Mouse (Mus musculus): ENCODE data around the gene Hpd.
"Not testable (repeated sequence)": the region's sequence is repeated elsewhere in the genome, so short reads cannot be mapped to it uniquely, and the experiment has no call there.

Gene Hpd

DNA sequence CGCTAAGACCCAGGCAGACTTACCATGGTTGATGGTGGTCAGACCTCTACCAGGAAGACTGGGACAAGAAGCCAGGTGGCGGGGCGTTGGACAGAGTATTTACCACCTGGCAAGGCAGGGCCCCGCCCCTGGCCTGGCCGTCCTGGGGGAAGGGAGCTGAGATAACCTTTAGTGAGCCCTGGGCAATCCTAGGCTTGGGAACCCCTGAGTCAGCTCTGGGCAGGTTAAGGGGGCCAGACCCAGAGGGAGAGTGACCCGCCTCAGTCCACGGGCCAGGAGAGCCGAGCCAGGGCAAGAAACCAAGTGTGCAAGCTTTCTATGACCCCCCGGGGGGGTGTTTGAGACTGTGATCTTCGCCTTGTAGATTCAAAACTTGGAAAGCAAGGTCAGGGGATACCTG lies at the start of gene Hpd:
Gene Hpd (minus strand): TSS at position 77 of the 400 bp plus-strand sequence.
- no peak for DNase-seq (ENCODE audit: low read depth, low spot score)

DNA sequence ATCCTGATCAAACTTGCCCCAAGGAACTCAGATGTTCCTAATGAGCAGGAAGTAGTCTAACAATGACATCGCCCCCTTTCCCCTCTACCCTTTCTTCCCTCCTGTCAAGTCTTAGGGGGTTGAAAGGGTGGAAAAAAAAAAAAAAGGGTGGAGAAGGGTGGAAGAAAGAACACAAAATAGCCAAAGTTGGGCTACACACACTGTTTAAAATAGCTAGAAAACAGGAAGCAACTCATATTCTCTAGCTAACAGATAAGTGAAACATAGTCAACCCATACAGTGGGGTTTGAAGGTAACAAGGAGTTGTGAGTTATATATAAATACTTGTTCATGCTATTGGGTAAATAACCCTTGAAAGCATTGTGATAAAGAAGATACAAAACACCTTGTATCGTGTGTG lies 49.7 kb upstream of the Hpd start:
- DNase-seq (ENCODE audit: low read depth, low spot score), result no peak

DNA sequence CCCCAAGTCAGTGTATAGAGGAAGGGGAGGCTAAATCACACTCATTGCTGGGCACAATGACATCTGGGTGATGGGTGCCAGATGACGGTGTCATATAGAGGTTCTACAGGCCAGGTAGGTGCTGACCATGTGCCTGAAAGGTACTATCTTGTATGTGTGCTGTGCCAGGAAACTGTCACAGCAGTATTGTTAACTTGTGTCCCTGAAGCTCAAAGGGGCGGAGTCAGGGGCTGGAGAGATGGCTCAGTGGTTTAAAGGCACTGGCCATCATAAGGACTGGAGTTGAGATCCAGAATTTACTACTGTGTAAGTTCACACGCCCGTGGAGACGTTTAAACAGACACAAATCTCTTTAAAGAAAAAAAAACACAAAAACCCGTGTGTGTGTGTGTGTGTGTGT lies 46.8 kb upstream of the Hpd start:
- no peak for DNase-seq (ENCODE audit: low read depth, low spot score)

DNA sequence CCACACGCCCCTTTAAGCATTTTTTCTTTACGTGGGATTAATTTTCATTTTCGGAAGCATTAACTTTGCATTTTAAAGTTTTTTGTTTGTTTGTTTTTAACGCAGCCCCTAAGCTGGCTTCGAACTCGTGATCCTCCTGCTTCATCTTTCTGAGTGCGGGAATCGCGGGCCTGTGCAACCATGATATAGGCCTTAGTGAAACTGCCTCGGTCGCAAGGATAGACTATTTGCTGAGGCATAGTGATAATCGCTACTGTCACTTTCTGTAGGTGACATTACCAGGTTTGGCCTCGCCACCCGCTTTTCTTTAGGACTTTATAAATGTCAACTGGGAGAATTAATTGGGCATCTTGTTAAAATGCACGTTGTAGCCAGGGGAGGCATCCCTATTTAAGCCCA lies 46.0 kb upstream of the Hpd start:
- DNase-seq (ENCODE audit: low read depth, low spot score), result no peak

DNA sequence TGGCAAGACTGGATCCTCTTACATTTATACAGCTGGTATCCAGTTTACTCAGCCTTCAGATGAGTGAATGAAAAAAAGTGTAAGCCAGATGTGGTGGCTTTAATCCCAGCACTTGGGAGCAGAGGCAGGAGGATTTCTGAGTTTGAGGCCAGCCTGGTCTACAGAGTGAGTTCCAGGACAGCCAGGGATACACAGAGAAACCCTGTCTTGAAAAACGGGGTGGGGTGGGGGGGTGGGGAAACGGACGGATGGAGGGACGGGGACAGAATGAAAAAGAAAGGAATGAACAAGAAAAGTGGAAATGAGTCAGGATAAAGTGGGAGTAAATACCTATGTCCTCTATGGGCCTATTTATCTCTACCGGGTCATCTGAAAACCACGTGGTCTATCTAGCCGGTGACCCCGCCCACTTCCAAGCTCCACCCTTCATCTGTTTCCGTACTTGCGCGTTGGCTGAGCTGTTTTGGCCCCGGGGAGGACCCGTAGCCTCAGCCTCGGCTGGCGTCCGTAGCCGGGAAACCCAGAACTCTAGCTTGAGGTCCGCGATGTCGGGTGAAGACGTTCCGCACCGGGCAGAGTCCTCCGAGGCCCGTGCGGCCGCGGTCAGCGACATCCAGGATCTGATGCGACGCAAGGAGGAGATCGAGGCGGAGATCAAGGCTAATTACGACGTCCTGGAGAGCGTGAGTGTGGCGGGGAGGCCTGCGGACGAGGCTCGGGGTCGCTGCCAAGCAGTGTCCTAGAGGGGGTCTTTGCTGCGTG lies 45.4 kb upstream of the Hpd start:
- peak; percentile 91 for DNase-seq (ENCODE audit: low read depth, low spot score)

DNA sequence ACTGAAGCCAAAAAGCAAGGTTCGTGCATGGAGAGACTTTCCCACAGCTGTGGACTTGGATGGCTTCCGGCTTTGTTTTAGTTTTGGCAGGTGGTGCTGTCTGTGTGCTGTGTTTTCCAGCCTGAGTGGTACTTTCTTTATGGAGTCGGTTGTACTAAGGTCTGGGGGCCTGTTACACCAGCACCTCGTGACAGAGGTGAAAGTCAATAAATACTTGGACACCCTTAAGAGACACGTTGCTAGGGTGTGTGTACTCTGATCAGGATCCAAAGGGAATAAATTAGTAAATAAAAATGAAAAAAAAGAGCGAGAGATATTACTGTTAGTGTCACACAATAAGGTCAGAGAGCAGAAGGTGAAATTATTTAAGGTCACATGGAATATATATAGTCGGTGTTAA lies 44.3 kb upstream of the Hpd start:
- DNase-seq (ENCODE audit: low read depth, low spot score), result no peak

DNA sequence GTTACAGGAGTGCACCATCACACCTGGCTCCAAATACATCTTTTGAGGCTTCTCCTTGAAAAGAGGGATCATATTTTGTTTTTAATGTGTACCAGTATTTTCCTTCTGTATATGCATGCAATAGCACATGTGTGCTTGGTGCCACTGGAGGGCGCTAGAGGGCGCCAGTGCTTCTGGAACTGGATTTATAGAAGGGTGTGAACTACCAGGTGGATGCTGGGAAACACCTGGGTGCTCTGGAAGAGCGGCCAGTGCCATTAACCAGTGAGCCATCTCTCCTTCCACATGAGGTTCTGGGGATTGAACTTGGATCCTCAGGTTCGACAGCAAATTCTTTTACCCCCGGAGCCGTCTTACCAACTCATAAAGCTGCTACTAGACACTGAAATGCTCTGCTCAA lies 41.3 kb upstream of the Hpd start:
- not testable (repeated sequence) for DNase-seq (ENCODE audit: low read depth, low spot score)

DNA sequence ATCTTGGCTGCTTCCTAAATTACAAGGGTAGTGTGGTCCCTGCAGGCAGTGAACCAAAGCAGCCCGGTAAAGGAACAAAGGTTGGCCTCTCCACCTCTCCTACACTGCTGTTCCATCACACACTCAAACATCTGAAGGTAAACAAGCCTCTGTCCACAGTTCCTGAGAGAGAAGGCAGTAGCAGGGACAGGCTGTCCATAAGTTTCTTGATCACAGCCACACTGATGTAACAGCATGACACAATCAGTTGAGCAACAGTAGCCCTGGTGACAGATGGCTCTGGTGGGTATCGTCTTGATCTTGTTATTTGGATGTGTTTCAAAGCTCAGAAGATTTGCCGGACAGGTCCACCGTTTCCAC lies 40.5 kb upstream of the Hpd start:
- DNase-seq (ENCODE audit: low read depth, low spot score), result no peak

DNA sequence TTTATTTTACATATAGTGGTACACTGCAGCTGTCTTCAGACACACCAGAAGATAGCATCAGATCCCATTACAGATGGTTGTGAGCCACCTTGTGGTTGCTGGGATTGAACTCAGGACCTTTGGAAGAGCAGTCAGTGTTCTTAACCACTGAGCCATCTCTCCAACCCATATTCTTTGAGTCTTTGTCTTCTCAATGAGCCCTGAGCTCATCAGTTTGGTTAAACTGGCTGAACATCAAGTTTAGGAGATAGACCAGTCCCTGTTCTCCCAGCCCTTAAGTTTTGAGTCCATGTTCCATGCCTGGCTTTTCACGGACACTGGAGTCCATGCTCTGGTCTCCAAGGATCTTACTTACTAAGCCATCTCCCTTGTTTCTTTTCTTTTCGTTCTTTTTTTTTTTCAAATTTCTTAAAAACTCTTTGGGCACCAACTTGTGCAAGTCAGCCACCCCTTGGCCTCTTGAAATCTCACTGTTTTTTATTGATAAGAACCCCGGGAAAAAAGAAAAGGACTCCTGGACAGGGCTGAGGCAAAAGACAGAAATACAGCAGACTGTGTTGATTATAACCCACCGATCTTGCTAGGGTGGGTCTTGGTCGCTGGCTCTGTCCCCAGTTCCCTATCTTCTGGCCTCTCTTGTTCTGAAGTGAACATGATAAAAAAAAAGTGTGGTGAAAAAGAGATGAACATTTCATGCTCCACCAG lies 40.0 kb upstream of the Hpd start:
- DNase-seq (ENCODE audit: low read depth, low spot score), result not testable (repeated sequence)

DNA sequence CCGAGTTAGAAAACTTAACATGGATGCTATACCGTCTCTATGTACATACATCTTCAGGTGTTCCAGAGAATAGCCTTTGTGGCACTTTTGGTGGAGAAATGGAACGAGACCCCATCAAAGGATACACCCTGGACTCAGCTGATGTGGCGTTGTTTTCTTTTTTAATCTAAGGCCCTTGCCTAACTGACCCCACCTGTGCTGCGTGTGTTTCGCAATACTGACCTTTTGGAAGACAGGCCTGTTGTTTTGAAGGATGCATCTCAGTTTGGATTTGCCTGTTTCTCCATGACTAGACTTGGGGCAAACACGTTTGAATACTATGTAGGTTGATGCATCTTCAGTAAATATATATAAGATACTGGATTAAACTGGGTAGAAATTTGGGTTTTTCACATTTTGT lies 21.1 kb upstream of the Hpd start:
- not testable (repeated sequence) for DNase-seq (ENCODE audit: low read depth, low spot score)

DNA sequence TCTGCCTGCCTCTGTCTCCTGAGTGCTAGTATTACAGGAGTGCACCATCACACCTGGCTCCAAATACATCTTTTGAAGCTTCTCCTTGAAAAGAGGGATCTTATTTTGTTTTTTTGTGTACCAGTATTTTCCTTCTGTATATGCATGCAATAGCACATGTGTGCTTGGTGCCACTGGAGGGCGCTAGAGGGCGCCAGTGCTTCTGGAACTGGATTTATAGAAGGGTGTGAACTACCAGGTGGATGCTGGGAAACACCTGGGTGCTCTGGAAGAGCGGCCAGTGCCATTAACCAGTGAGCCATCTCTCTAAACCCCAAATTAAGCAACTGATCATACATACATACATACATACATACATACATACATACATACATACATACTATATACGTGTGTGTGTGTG lies 20.2 kb upstream of the Hpd start:
- DNase-seq (ENCODE audit: low read depth, low spot score), result not testable (repeated sequence)

DNA sequence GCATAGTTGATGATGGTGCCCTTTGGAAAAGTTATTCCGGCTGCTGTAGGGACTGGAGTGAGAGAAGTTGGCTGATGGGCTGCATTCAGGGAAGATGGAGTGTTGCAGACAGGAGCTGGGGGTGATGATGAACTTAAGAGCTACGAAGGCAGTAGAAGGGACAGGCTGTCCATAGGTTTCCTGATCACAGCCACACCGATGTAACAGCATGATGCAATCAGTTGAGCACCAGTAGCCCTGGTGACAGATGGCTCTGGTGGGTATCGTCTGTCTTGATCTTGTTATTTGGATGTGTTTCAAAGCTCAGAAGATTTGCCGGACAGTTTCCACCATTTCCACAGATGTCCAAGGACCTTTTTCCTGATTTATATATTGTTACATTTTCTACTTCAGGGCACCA lies 19.5 kb upstream of the Hpd start:
- DNase-seq (ENCODE audit: low read depth, low spot score), result no peak

DNA sequence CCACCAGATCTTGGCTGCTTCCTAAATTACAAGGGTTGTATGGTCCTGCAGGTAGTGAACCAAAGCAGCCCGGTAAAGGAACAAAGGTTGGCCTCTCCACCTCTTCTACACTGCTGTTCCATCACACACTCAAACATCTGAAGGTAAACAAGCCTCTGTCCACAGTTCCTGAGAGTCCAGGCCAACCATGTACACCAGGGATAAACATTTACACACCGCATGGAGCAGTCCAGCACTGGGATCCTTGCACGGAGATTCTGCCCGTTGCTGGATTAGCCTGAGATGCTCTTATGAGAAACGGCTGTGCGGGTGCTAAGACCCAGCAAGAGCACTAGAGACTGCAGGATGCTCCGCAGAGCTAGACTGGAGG lies 19.0 kb upstream of the Hpd start:
- DNase-seq (ENCODE audit: low read depth, low spot score), result no peak

DNA sequence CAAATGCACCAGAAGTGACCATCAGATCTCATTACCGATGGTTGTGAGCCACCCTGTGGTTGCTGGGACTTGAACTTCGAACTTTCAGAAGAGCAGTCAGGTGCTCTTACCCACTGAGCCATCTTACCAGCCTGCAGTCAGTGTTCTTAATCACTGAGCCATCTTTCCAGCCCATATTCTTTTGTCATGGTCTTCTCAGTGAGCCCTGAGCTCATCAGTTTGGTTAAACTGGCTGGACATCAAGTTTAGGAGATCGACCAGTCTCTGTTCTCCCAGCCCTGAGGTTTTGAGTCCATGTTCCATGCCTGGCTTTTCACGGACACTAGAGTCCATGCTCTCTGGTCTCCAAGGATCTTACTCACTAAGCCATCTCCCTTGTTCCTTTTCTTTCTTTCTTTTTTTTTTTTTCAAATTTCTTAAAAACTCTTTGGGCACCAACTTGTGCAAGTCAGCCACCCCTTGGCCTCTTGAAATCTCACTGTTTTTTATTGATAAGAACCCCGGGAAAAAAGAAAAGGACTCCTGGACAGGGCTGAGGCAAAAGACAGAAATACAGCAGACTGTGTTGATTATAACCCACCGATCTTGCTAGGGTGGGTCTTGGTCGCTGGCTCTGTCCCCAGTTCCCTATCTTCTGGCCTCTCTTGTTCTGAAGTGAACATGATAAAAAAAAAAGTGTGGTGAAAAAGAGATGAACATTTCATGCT lies 18.4 kb upstream of the Hpd start:
- DNase-seq (ENCODE audit: low read depth, low spot score), result not testable (repeated sequence)

DNA sequence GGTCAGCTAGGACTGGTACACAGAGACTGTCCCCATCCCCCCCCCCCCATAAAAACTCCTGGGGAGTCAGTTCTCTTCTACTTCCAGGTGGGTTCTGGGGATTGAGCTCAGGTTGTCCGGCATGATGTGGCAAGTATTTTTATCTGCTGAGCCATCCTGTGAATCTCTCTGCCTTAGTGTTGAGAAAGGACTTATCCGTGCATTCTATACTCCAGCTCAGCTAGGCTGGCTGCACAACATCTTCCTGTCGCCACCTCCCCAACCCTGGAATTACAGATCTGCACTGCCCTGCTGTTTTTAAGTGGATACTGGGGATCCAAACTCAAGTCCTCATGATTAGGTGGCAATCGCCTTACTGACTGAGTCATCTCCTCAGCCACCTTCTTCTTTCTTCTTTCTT lies 16.0 kb upstream of the Hpd start:
- no peak for DNase-seq (ENCODE audit: low read depth, low spot score)

DNA sequence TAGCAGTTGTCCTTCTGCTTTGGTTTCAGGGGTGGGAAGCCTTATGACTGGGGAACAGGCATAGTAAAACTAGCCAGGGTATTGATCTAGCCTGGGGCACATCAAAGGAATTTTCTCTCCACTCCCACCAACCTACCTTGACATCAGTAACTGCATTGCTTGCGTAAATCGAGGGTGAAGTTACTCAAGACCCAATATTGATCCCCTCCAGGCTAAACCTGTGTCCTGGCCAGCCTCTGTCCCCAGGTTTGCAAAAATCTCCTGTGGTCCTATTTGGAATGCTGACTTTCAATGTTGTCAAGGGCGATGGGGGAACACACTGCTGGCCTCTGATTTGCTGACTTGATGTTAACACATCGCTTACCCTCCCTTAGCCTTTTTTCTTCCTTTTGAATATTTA lies 14.2 kb upstream of the Hpd start:
- no peak for DNase-seq (ENCODE audit: low read depth, low spot score)

DNA sequence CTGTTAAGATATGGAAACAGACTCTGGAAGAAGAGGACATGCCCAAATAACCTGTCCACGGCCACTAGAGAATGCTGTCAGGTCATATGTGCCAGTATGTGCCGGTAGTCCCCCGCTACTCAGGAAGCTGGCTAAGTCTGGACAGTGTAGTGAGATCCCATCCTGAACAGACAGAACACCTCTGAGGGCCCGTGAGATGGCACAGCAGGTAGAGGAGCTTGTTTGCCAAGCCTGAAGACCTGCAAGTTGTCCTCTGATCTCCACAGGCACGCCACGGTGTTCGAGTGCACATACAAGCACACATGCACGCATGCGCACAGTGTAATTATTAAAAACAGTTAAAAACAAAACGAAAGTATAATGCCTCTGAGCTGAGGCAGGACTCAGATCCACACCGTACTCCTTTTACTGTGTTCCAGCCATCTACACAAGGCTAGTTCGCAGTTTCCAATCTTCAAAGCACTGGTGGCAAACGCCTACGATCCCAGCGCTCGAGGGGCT lies 13.0 kb upstream of the Hpd start:
- no peak for DNase-seq (ENCODE audit: low read depth, low spot score)

DNA sequence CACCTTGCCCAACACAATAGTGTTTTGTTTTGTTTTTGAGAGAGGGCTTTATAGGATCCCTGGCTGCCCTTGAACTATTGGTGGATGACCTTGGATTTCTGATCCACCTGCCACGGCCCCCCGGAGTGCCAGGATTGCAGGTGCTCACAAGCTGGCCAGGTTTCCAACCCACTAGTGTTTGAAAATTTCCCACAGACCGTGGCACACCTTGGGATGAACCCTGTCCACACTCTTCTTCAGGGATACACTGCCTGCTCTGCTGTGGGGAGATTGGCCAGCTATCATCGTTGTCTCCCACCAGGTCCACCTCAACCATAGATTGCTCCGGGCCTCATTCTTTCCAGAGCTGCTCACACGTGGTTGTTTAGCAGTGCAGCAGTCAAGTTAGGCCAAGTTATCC lies 12.3 kb upstream of the Hpd start:
- no peak for DNase-seq (ENCODE audit: low read depth, low spot score)

DNA sequence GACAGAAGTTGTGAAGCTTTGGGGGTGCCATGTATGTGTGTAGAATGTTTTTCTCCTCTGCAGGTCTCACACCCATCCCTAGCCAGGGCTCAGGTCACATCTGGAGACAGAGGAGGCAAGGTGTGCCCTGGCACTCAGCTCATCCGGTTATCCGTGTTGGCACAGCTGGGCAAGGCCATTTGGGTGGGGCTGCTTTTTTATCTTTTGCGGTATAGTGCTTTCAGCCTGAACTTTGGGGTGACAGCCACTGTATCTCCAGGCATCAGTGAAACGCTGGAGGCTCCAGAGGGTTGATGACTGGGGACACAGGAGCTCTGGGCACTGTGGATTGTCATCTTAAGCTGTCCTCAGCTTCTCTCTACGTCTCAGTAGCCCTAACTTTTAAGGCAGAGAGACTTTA lies 10.9 kb upstream of the Hpd start:
- DNase-seq (ENCODE audit: low read depth, low spot score), result no peak

DNA sequence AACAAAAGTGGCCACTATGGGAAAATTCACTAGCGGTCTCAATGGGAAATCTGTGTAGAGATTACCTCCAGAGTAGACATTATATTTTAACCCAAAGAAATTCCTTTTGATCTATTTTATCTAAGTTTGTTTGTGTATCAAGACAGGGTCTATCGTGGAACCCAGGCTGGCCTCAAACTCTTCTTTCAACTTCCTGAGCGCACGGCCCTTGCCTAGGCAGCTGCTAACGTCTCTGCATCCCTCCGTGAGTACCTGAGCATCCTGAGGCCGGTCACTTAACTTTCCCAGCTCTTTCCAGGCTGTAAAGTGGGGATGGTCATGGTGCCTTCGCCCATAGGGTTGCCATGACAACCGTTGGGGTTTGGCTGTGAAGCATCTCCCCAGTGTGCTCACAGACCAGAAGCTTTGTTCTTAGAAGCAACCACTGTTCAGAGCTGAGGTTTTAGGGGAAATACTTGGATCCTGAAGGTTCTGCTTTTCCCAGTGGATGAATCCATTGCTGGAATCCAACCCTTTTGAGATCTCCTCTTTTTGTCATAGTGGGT lies 10.2 kb upstream of the Hpd start:
- DNase-seq (ENCODE audit: low read depth, low spot score), result no peak

DNA sequence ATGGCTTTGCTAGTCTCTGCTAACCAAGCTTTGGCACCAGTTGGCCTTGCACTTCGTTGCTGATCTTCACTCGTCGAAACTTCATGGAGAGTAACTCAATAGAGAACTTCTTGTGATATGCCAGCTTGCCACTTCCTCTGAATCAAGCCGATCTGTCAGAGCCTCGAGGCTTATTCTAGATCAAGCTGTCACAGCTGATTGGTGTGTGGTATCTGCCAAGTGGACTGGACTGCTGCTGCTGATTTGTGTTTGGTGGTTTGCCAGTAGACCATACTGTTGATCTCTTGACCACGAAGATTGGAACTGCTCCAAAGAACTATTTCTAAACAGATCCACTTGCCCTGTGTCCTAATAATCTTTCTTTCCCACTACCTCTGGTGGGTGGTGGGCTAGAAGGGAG lies 8.9 kb upstream of the Hpd start:
- DNase-seq (ENCODE audit: low read depth, low spot score), result no peak

DNA sequence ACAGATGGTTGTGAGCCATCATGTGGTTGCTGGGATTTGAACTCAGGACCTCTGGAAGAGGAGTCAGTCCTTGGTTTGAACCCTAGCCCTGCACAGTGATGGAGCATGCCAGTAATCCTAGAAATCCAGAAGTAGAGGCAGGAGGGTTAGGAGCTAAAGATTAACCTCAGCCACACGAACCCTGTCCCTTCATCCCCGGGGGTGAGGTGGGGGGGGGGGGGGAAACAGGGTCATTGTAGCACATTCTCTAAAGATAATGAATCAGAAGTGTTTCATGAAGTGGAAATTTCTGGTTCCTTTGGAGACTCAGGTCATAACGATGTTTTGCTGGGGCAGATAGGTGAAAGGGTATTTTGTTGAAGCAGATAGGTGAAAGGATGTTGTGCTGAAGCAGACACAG lies 8.4 kb upstream of the Hpd start:
- DNase-seq (ENCODE audit: low read depth, low spot score), result no peak

DNA sequence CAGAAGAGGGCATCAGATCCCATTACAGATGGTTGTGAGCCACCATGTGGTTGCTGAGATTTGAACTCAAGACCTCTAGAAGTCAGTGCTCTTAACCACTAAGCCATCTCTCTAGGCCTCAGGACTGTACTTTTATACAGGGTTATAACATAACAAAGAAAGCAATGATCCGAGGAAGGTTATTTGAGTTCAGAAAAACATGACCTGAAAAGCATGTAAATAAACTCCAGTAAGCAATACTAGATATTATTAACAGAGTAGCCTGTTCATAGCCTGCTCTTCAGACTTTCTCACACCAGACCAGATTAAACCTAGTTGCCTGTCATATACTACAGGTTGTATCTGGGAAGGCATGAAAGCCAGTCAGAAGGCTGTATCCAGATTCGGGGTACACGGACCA lies 4.8 kb upstream of the Hpd start:
- no peak for DNase-seq (ENCODE audit: low read depth, low spot score)
